Mouse (Mus musculus): ENCODE results near the gene Cox8b.

GRCm38 (mm10) chr7:140851916-140852315, 48.3 kb downstream of the Cox8b start:
- TF ChIP-seq TAL1 (IDR thresholded peaks at IDR 0.05; ENCODE audit: low read length) (no peak), GATA1 (IDR thresholded peaks at IDR 0.05; ENCODE audit: low read length) (no peak)

Measured in erythroblast, embryonic 14.5 days (primary cell).